Mouse (Mus musculus) liver, adult 2 months (tissue): ENCODE measurements around the gene Zfp341.

Experiments used
- CTCF ChIP-seq: fragments of 200-500 bp; IDR thresholded peaks from 2 replicates; pipeline ENCODE4 v1.5.1; 2011; ENCODE audit warnings: low read depth, low read length, control low read depth
- POLR2A ChIP-seq: fragments of 200-500 bp; IDR thresholded peaks from 2 replicates; pipeline ENCODE4 v1.6.1; 2011; ENCODE audit warnings: low read length, control low read depth; ENCODE audit not compliant: insufficient read depth; ENCODE audit errors: extremely low read depth

GRCm38 (mm10) chr2:154657486-154658237 lies 44.6 kb downstream of the Zfp341 start:
- TF ChIP-seq CTCF (no peak), POLR2A (no peak)
